Mouse (Mus musculus) intestine, embryonic 16.5 days (tissue): ENCODE measurements around the gene Dlx4. TPM values are rescaled to one million over a fixed set of nuclear protein-coding genes. Genes with fewer than 3 reads are reported as not detected.

Experiments
- ATAC-seq: fragments of 200-750 bp; cut with Nextera tagmentation; 2 replicates; pipeline ENCODE4 v1.8.0; 2017; ENCODE audit warnings: moderate TSS enrichment, moderate library complexity
- H3K27ac ChIP-seq: fragments of 300-500 bp; sonication (generic); 2 replicates; pipeline ENCODE4 v1.5.1; 2014; ENCODE audit warnings: mild to moderate bottlenecking, low read length
- H3K27me3 ChIP-seq: fragments of 300-500 bp; sonication (generic); replicated peaks from 2 replicates; pipeline ENCODE4 v1.6.1; 2014; ENCODE audit warnings: low read length, control low read depth, mixed read lengths; ENCODE audit not compliant: control insufficient read depth, insufficient read depth
- H3K36me3 ChIP-seq: fragments of 300-500 bp; sonication (generic); 2 replicates; pipeline ENCODE4 v1.6.1; 2014; ENCODE audit warnings: low read length, control low read depth; ENCODE audit not compliant: control insufficient read depth, insufficient read depth
- H3K4me1 ChIP-seq: fragments of 300-500 bp; sonication (generic); 2 replicates; pipeline ENCODE4 v1.6.1; 2014; ENCODE audit warnings: low read length, control low read depth, mixed read lengths; ENCODE audit not compliant: control insufficient read depth, insufficient read depth
- H3K4me2 ChIP-seq: fragments of 300-500 bp; sonication (generic); 2 replicates; pipeline ENCODE4 v1.6.1; 2014; ENCODE audit warnings: low read depth, low read length, control low read depth
- H3K4me3 ChIP-seq: fragments of 300-500 bp; sonication (generic); 2 replicates; pipeline ENCODE4 v1.5.1; 2014; ENCODE audit warnings: mild to moderate bottlenecking, low read length
- H3K9ac ChIP-seq: fragments of 300-500 bp; sonication (generic); 2 replicates; pipeline ENCODE4 v1.6.1; 2014; ENCODE audit warnings: low read depth, low read length
- H3K9me3 ChIP-seq: fragments of 300-500 bp; sonication (generic); 2 replicates; pipeline ENCODE4 v1.6.1; 2016; ENCODE audit warnings: low read length, control low read depth; ENCODE audit not compliant: control insufficient read depth
- WGBS: fragments of 180-500 bp; shearing (Covaris S2); extraction: QIAGEN DNeasy Blood & Tissue Kit; methylation state at CpG from one replicate; pipeline ENCODE4 v1.1.7; 2014; 5-methylcytosine and 5-hydroxymethylcytosine counted together
- polyA plus RNA-seq: library from polyadenylated mRNA; unstranded; fragments of >200 nt; fragmentation: Nextera tagmentation; extraction: Ambion mirVana; gene quantifications from 2 replicates; pipeline ENCODE4 v1.2.1, GENCODE M21; 2015

Dlx4 gene
- polyA plus RNA-seq, 1 experiment from 2014 or later: 0.11 TPM

GRCm38 (mm10) chr11:95117030-95117429 is 29.0 kb downstream of the Dlx4 start:
- no peak overlapping the region for H3K4me2 ChIP-seq

DNA sequence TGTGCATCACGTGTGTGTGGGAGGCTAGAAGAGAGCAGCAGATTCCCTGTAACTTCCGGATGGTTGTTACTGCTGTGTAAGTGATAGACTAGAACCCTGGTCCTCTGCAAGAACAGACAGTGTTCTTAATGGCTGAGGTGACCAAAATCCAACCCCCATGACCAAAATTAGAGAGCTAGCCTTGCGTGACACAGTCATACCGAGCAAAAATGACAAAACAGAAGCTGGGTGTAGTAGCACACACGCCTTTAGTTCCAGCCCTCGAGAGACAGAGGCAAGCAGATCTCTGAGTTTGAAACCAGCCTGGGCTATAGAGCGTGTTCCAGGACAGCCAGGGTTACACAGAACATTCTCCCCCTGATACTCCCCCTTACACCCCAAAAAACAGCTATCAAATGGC is 36.0 kb downstream of the Dlx4 start:
- no peaks in the 10 kb centered on the region for H3K9me3 ChIP-seq
- H3K36me3 ChIP-seq: no peaks in the 10 kb centered on the region
- no peak overlapping the region for H3K9ac ChIP-seq
- peaks cover 4% of the 10 kb centered on the region; the same call in 1 of the 2 replicates for H3K27me3 ChIP-seq
- H3K27ac ChIP-seq: no peak overlapping the region
- no peak overlapping the region for H3K4me2 ChIP-seq
- no peak overlapping the region for H3K4me3 ChIP-seq
- ATAC-seq: no peak
- 85% methylated on average over 7 of the region's 7 CpGs for WGBS
- H3K4me1 ChIP-seq: peaks cover 12% of the 10 kb centered on the region

More at GRCm38 (mm10) chr11:95117030-95117429, 29.0 kb downstream of the Dlx4 start:
- Histone ChIP-seq H3K4me3 (no peak overlapping the region), H3K27ac (no peak overlapping the region), H3K27me3 (peaks cover 40% of the 10 kb centered on the region), H3K9ac (no peak overlapping the region), H3K9me3 (no peaks in the 10 kb centered on the region), H3K36me3 (no peaks in the 10 kb centered on the region), H3K4me1 (peaks cover 18% of the 10 kb centered on the region)
- WGBS: 3% methylated on average over 6 of the region's 6 CpGs
- peak; percentile 73 for ATAC-seq

- no peak overlapping the region for H3K4me2 ChIP-seq
- no peaks in the 10 kb centered on the region for H3K36me3 ChIP-seq
- WGBS: 74% methylated on average over 2 of the region's 2 CpGs
- H3K4me1 ChIP-seq: peaks cover 17% of the 10 kb centered on the region
- no peaks in the 10 kb centered on the region for H3K9me3 ChIP-seq
- no peak for ATAC-seq
- no peak overlapping the region for H3K4me3 ChIP-seq
- no peak overlapping the region for H3K27ac ChIP-seq
- peaks cover 4% of the 10 kb centered on the region; the same call in 1 of the 2 replicates for H3K27me3 ChIP-seq
- no peak overlapping the region for H3K9ac ChIP-seq
Observed at GRCm38 (mm10) chr11:95109000-95109399, 37.1 kb downstream of the Dlx4 start.

DNA sequence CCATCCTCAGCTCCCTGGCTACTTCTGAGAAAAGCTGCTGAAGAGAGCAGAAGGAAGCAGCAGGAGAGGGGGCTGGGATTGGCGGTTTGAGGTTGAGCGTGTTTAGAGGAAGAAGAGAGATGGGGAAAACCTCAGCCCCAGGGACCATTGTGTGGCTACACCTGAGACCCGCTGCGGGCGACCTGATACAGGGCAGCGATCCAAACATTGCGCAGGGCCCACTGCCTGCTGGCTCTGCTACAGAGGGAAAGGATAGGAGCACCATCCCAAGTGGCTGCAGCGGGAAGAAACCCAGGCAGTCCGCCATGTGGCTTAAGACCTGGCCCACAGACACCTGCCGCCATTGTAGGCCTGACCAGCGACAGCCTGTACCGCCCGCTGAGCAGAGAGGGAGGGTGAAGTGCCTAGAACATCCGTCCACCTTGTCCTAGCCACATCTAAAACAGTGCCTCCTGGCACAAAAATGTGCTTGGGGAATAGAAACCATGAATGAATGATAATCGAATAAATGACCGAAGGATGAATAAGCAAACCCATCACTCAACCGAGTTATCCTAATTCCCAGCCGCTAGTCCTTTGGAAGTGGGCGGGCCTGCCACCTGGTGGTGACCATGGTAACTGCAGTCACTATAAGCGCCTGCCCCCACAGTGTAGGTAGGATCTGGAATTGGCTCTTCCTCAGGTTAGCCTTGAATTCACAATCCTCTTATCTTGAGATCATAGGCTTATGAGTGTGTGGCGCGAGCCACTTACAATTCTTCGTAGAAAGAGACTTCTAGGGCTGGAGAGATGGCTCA is 39.4 kb downstream of the Dlx4 start:
- Histone ChIP-seq H3K4me1 (peaks cover 18% of the 10 kb centered on the region), H3K27me3 (peaks cover 4% of the 10 kb centered on the region; the same call in 1 of the 2 replicates), H3K9me3 (no peaks in the 10 kb centered on the region), H3K27ac (no peak overlapping the region), H3K9ac (no peak overlapping the region), H3K36me3 (no peaks in the 10 kb centered on the region), H3K4me3 (no peak overlapping the region), H3K4me2 (no peak overlapping the region)
- ATAC-seq: peak; percentile 43
- WGBS: 35% methylated on average over 23 of the region's 23 CpGs

DNA sequence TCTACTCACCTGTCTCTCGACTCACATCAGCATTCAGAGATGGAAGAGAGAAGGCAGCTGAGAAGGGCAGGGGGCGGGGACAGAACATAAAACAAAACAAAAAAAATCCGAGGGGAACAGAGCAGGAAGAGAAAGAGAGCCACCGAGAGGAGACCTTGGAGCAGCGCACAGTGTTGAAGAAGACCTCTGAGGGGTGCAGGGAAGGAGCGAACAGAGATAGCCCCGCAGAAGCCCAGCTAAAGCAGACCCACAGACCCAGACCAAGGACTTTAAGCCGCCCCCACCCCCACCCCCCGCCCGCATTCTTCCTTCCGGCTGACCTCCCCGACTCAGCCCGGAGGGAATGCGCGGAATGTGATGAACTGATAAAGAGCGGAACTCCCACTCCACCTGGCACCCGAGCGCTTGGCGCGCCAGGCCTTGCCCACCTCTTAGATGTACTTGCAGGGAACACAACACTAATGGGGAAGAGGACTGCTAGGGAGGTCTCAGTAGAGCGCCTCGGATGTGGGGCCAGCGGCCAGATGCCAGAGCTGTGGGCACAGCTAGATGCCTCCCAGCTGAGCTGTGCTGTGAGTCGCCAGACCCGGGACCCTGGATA is 40.7 kb downstream of the Dlx4 start:
- peak; percentile 24; the same call in 1 of the 2 replicates for ATAC-seq
- Histone ChIP-seq H3K27ac (no peak overlapping the region), H3K4me3 (peak overlapping the region; percentile 6; the same call in 1 of the 2 replicates), H3K27me3 (peaks cover 4% of the 10 kb centered on the region; the same call in 1 of the 2 replicates), H3K4me2 (peak overlapping the region; percentile 48), H3K9ac (0 out of 2 replicates have a peak overlapping the region, but pooled peaks have one; percentile 13), H3K9me3 (no peaks in the 10 kb centered on the region), H3K36me3 (no peaks in the 10 kb centered on the region), H3K4me1 (peaks cover 21% of the 10 kb centered on the region)
- 4% methylated on average over 25 of the region's 25 CpGs for WGBS

- H3K36me3 ChIP-seq: no peaks in the 10 kb centered on the region
- H3K4me3 ChIP-seq: no peak overlapping the region
- peaks cover 26% of the 10 kb centered on the region for H3K4me1 ChIP-seq
- 35% methylated on average over 6 of the region's 6 CpGs for WGBS
- no peak overlapping the region for H3K27ac ChIP-seq
- 0 out of 2 replicates have a peak, but pooled peaks have one; percentile 38 for ATAC-seq
- no peak overlapping the region for H3K9ac ChIP-seq
- H3K9me3 ChIP-seq: no peaks in the 10 kb centered on the region
- peaks cover 4% of the 10 kb centered on the region; the same call in 1 of the 2 replicates for H3K27me3 ChIP-seq
- H3K4me2 ChIP-seq: no peak overlapping the region
Observed at GRCm38 (mm10) chr11:95104266-95104665, 41.8 kb downstream of the Dlx4 start.

DNA sequence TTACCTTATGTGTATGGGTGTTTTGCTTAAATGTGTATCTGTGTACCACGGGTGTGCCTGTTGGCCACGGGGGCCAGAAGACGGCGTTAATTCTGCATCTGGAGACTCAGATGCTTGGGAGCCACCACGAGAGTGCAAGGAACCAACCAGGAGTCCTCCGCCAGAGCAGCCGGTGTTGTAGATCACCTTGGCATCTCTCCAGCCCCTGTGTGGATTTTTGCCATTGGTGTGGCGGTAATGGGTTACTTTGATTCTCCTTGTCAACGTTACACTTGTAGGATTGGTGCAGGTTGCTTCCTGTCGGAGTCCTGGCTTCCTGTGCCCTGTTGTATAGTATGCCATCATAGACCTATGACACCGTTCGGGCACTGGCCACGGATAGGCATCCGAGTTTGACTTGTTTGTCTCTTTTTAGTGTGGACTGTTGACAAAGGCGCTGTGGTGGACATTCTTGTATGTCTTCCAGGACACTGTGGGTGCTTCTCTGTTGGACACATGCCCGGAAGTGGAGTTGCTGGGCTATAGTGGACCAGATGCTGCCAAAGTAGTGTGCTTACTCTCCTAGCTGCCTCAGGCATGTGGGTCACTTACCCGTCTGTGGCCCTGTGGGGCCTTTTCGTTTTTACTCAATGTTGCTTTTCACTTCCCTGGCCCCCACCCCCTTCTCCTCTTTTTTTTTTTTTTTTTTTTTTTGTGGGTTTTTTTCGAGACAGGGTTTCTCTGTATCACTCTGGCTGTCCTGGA is 43.7 kb downstream of the Dlx4 start:
- no peak overlapping the region for H3K4me2 ChIP-seq
- no peaks in the 10 kb centered on the region for H3K36me3 ChIP-seq
- ATAC-seq: no peak
- WGBS: 83% methylated on average over 19 of the region's 19 CpGs
- H3K4me3 ChIP-seq: no peak overlapping the region
- H3K27ac ChIP-seq: no peak overlapping the region
- H3K9ac ChIP-seq: no peak overlapping the region
- H3K4me1 ChIP-seq: peaks cover 38% of the 10 kb centered on the region
- peaks cover 4% of the 10 kb centered on the region; the same call in 1 of the 2 replicates for H3K27me3 ChIP-seq
- no peaks in the 10 kb centered on the region for H3K9me3 ChIP-seq

DNA sequence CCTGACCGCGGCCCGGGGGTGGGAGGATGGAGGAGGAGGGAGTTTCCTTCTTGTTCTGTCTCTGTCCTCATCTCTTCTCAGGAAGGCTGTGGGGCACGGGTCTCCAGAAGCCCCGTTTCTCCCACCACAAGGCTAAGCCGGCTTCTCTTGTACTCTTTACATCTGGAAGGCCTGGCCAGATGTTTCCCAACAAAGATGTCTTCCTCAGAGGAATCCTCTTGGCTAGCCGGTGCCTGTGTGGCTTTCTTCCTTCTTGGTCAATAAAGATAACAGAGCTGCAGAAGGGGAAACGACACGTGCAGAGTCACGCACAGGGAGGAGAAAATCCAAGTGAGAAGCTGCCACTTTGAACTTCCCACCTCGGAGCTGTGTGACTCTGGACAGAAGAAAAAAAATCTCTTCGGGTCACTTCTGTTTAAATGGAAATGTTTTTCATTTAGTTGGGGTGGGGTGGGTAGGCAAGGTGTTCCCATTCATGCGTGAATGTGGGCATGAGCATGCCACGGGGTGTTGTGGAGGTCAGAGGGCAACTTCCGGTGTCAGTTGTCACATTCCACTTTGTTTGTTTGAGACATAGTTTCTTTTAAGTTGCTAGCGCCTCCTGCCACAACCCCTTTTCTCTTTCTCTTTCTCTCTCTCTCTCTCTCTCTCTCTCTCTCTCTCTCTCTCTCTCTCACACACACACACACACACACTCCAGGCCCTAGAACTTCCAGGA is 44.8 kb downstream of the Dlx4 start:
- WGBS: 28% methylated on average over 16 of the region's 16 CpGs
- no peak for ATAC-seq
- Histone ChIP-seq H3K4me2 (no peak overlapping the region), H3K27me3 (no peaks in the 10 kb centered on the region; the same call in 1 of the 2 replicates), H3K4me3 (no peak overlapping the region), H3K4me1 (peaks cover 44% of the 10 kb centered on the region), H3K36me3 (no peaks in the 10 kb centered on the region), H3K27ac (no peak overlapping the region; the same call in 1 of the 2 replicates), H3K9me3 (no peaks in the 10 kb centered on the region), H3K9ac (no peak overlapping the region)
